Mouse (Mus musculus): Measurements from ENCODE around the gene Pias3. TPM values are rescaled to one million over a fixed set of nuclear protein-coding genes. Genes with fewer than 3 reads are reported as not detected.
"Not testable (repeated sequence)": the region's sequence is repeated elsewhere in the genome, so short reads cannot be mapped to it uniquely, and the experiment has no call there.

Gene Pias3
- polyA plus RNA-seq, 1 experiment from 2014 or later, result 7.2 TPM

DNA sequence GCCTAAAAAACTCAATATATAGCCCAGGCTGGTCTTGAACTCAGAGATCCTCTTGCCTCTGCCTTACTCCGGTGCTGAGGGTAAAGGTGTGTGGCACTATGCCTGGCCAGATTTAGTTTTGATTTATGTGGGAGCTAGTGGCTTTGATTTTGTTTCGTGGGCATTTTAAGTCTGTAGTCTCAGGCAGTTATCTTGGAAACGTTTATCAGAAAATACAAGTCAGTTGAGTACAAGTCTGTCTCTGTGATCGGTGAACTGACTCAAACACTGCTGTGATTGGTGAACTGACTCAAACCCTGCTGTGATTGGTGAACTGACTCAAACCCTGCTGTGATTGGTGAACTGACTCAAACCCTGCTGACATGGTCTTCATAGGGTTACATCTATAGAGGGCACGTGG is 34.6 kb downstream of the Pias3 start:
- Histone ChIP-seq H3K27ac (ENCODE audit: low read length) (no peak overlapping the region), H3K36me3 (ENCODE audit: control insufficient read depth, insufficient read depth) (no peaks in the 10 kb centered on the region), H3K4me3 (ENCODE audit: low read depth, low read length) (no peak overlapping the region), H3K4me1 (ENCODE audit: control insufficient read depth, low read depth, low read length) (peaks cover 20% of the 10 kb centered on the region), H3K4me2 (ENCODE audit: low read depth, low read length) (no peak overlapping the region), H3K27me3 (ENCODE audit: control insufficient read depth, insufficient read depth, low read depth, low read length) (no peaks in the 10 kb centered on the region), H3K9me3 (replicated peaks; ENCODE audit: control insufficient read depth, low read length) (no peaks in the 10 kb centered on the region), H3K9ac (ENCODE audit: low read depth, low read length) (no peak overlapping the region)
- ATAC-seq (ENCODE audit: low read depth), result no peak
- WGBS (ENCODE audit: insufficient replicate concordance), result 39% methylated on average over 5 of the region's 5 CpGs

DNA sequence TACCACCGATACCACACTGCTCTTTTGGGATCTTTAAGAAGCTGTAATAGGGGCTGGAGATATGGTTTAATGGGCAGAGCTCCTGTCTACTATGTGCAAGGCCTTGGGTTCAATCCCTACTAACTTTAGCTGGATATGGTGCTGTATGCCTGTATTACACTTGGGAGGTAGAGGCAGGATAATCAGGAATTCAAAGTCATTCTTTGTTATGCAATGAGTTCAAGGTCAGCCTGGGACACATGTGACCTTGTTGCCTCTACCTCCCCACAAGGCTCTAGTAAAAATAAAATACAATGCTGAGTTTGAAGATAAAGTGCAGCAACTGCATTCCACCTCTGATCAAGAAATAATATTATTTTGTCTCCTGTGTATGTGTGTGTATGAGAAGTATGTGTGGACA is 37.8 kb downstream of the Pias3 start:
- no peaks in the 10 kb centered on the region for H3K36me3 ChIP-seq (ENCODE audit: control insufficient read depth, insufficient read depth)
- peaks cover 9% of the 10 kb centered on the region for H3K4me1 ChIP-seq (ENCODE audit: control insufficient read depth, low read depth, low read length)
- H3K27ac ChIP-seq (ENCODE audit: low read length), result no peak overlapping the region
- no peak overlapping the region for H3K4me3 ChIP-seq (ENCODE audit: low read depth, low read length)
- WGBS (ENCODE audit: insufficient replicate concordance), result 97% methylated on average over 1 of the region's 1 CpGs
- no peaks in the 10 kb centered on the region for H3K27me3 ChIP-seq (ENCODE audit: control insufficient read depth, insufficient read depth, low read depth, low read length)
- ATAC-seq (ENCODE audit: low read depth), result no peak
- H3K9ac ChIP-seq (ENCODE audit: low read depth, low read length), result no peak overlapping the region
- no peak overlapping the region for H3K4me2 ChIP-seq (ENCODE audit: low read depth, low read length)
- H3K9me3 ChIP-seq (replicated peaks; ENCODE audit: control insufficient read depth, low read length), result no peaks in the 10 kb centered on the region

DNA sequence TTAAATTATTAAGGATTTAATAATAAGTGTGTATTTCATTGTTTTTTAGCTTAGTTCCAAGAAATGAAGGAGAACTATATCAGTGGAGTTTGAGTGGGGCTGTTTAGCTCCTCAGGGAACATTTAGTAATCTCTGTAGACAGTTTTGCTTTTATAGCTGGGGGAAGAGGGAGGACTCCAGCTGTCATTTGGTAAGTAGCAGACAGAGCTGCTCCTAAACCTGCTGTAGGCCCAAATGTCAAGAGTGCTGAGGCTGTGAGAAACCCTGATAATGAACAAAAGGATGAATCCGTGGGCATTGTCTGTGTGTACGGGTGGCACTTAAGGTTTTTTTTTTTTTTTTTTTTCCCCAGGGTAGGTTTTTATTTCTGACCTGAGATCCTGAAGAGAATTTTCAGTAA is 39.0 kb downstream of the Pias3 start:
- WGBS (ENCODE audit: insufficient replicate concordance), result 75% methylated on average over 2 of the region's 2 CpGs
- Histone ChIP-seq H3K4me3 (ENCODE audit: low read depth, low read length) (no peak overlapping the region), H3K4me1 (ENCODE audit: control insufficient read depth, low read depth, low read length) (peaks cover 5% of the 10 kb centered on the region), H3K27me3 (ENCODE audit: control insufficient read depth, insufficient read depth, low read depth, low read length) (no peaks in the 10 kb centered on the region), H3K27ac (ENCODE audit: low read length) (no peak overlapping the region), H3K4me2 (ENCODE audit: low read depth, low read length) (no peak overlapping the region), H3K36me3 (ENCODE audit: control insufficient read depth, insufficient read depth) (no peaks in the 10 kb centered on the region), H3K9ac (ENCODE audit: low read depth, low read length) (no peak overlapping the region), H3K9me3 (replicated peaks; ENCODE audit: control insufficient read depth, low read length) (no peaks in the 10 kb centered on the region)
- no peak for ATAC-seq (ENCODE audit: low read depth)

DNA sequence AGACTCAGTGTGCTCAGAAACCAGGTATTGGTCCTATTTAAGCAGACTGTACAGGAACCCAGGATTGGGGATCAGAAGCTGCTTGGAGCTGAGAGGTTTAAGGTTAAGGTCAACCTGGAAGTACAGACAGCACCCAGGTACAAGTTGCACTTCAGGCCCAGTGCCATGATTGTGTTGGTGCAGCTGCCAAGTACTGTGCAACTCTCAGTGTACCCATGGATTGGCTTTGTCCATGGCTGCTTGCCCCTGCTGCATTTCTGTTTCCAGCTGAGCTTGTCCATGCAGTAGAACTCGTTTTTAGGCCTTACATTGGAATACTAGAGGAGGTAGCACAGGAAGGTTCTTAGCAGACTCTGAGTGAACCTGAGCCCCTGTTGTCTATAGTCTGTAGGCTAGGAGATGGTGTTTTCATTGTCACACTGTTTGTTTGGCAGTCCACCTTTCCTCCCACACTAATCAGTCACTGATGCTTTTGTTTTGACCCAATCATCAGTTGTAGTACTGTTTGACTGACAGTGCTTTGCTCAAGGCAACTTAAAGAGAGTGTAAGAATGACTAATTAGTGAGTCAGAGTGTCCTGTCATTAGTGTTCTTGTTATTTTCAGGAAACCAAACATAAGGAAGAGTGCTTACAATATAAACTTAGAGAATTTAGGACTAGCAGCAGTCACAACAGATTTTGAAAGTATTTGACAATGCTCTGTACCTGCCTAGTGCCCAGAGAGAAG is 41.0 kb downstream of the Pias3 start:
- H3K27me3 ChIP-seq (ENCODE audit: control insufficient read depth, insufficient read depth, low read depth, low read length), result no peaks in the 10 kb centered on the region
- ATAC-seq (ENCODE audit: low read depth), result no peak
- no peak overlapping the region for H3K9ac ChIP-seq (ENCODE audit: low read depth, low read length)
- H3K9me3 ChIP-seq (replicated peaks; ENCODE audit: control insufficient read depth, low read length), result no peaks in the 10 kb centered on the region
- no peaks in the 10 kb centered on the region for H3K36me3 ChIP-seq (ENCODE audit: control insufficient read depth, insufficient read depth)
- H3K4me1 ChIP-seq (ENCODE audit: control insufficient read depth, low read depth, low read length), result peaks cover 5% of the 10 kb centered on the region
- H3K4me3 ChIP-seq (ENCODE audit: low read depth, low read length), result no peak overlapping the region
- H3K4me2 ChIP-seq (ENCODE audit: low read depth, low read length), result no peak overlapping the region
- 25% methylated on average over 1 of the region's 1 CpGs for WGBS (ENCODE audit: insufficient replicate concordance)
- H3K27ac ChIP-seq (ENCODE audit: low read length), result no peak overlapping the region

DNA sequence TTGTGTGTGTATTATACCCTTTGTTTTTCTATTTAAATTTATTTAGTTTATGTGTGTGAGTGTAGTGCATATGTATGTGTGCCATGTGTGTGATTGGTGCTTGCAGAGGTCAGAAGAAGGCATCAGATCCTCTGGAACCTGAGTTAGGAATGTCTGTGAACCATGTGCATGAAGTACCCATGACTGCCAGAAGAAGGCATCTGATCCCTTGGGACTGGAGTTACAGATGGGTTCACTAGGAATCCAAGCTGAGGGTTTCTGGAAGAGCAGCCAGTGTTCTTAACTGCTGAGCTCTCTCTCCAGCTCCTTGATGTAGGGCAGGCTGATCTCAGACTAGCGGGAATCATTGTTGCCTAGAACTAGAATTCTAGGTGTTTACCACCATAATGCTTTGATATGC is 41.8 kb downstream of the Pias3 start:
- Histone ChIP-seq H3K9me3 (replicated peaks; ENCODE audit: control insufficient read depth, low read length) (no peaks in the 10 kb centered on the region), H3K27me3 (ENCODE audit: control insufficient read depth, insufficient read depth, low read depth, low read length) (no peaks in the 10 kb centered on the region), H3K36me3 (ENCODE audit: control insufficient read depth, insufficient read depth) (no peaks in the 10 kb centered on the region), H3K4me2 (ENCODE audit: low read depth, low read length) (no peak overlapping the region), H3K4me1 (ENCODE audit: control insufficient read depth, low read depth, low read length) (peaks cover 5% of the 10 kb centered on the region), H3K9ac (ENCODE audit: low read depth, low read length) (no peak overlapping the region), H3K27ac (ENCODE audit: low read length) (no peak overlapping the region), H3K4me3 (ENCODE audit: low read depth, low read length) (no peak overlapping the region)
- ATAC-seq (ENCODE audit: low read depth), result no peak
- WGBS (ENCODE audit: insufficient replicate concordance), result 63% methylated on average over 1 of the region's 1 CpGs

DNA sequence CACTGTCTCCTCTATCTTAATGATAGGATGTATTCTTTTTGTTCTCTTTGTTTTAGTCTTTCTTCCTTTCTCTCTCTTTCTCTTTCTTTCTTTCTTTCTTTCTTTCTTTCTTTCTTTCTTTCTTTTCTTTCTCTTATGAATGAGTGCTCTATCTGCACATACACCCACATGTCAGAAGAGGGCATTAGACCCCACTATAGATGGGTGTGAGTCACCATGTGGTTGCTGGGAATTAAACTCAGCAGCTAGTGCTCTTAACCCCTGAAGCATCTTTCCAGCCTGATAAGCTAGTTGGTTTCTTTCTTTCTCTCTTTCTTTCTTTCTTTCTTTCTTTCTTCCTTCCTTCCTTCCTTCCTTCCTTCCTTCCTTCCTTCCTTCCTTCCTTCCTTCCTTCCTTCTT is 44.1 kb downstream of the Pias3 start:
- H3K4me1 ChIP-seq (ENCODE audit: control insufficient read depth, low read depth, low read length); H3K4me2 ChIP-seq (ENCODE audit: low read depth, low read length); ATAC-seq (ENCODE audit: low read depth); H3K9me3 ChIP-seq (replicated peaks; ENCODE audit: control insufficient read depth, low read length); H3K27ac ChIP-seq (ENCODE audit: low read length); H3K4me3 ChIP-seq (ENCODE audit: low read depth, low read length); H3K27me3 ChIP-seq (ENCODE audit: control insufficient read depth, insufficient read depth, low read depth, low read length); H3K9ac ChIP-seq (ENCODE audit: low read depth, low read length); H3K36me3 ChIP-seq (ENCODE audit: control insufficient read depth, insufficient read depth): not testable (repeated sequence)

DNA sequence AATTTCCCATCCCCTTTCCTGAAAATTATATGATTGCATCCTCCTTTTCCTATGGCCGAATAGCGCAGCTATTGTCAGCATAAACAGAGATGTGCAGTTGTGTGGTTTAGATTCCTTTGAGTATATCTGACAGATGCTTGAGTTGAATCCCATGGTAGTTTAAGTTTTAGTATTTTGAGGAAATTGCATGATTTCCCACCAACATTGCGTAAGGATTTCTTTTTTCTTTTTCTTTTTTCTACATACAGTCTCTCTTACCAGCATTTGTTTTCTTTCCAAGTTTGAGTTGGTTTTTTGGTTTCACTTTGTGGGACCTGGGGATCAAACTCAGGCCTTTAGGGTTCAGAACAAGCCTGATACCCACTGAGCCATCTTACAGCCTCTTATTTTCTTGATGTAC is 48.2 kb downstream of the Pias3 start:
- H3K36me3 ChIP-seq (ENCODE audit: control insufficient read depth, insufficient read depth), result no peaks in the 10 kb centered on the region
- WGBS (ENCODE audit: insufficient replicate concordance), result 85% methylated on average over 3 of the region's 3 CpGs
- H3K4me2 ChIP-seq (ENCODE audit: low read depth, low read length), result no peak overlapping the region
- H3K4me1 ChIP-seq (ENCODE audit: control insufficient read depth, low read depth, low read length), result no peaks in the 10 kb centered on the region
- no peaks in the 10 kb centered on the region for H3K27me3 ChIP-seq (ENCODE audit: control insufficient read depth, insufficient read depth, low read depth, low read length)
- no peak overlapping the region for H3K9ac ChIP-seq (ENCODE audit: low read depth, low read length)
- no peak for ATAC-seq (ENCODE audit: low read depth)
- no peak overlapping the region for H3K27ac ChIP-seq (ENCODE audit: low read length)
- no peak overlapping the region for H3K4me3 ChIP-seq (ENCODE audit: low read depth, low read length)
- no peaks in the 10 kb centered on the region for H3K9me3 ChIP-seq (replicated peaks; ENCODE audit: control insufficient read depth, low read length)

DNA sequence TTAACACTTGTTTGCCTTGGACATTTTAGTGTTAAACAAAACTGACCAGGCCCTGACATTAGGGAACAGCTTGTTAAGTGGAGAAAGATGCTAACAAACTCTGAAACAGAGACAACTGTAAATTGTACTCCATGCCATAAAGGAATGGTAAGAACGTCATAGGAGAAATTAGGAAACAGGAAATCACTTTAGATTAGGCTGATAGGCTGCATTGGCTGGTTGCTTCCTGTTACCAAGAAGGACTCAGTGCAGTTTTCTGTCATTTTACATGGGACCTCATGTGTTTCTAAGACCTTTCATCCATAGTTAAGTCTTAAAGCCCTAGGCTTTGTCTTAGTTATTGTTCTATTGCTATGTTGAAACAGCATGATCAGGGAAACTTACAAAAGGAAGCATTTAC is 50.6 kb downstream of the Pias3 start:
- Histone ChIP-seq H3K4me3 (ENCODE audit: low read depth, low read length) (no peak overlapping the region), H3K36me3 (ENCODE audit: control insufficient read depth, insufficient read depth) (no peaks in the 10 kb centered on the region), H3K4me1 (ENCODE audit: control insufficient read depth, low read depth, low read length) (no peaks in the 10 kb centered on the region), H3K9ac (ENCODE audit: low read depth, low read length) (no peak overlapping the region), H3K27me3 (ENCODE audit: control insufficient read depth, insufficient read depth, low read depth, low read length) (no peaks in the 10 kb centered on the region), H3K9me3 (replicated peaks; ENCODE audit: control insufficient read depth, low read length) (no peaks in the 10 kb centered on the region), H3K27ac (ENCODE audit: low read length) (no peak overlapping the region), H3K4me2 (ENCODE audit: low read depth, low read length) (no peak overlapping the region)
- no peak for ATAC-seq (ENCODE audit: low read depth)
- 31% methylated on average over 1 of the region's 1 CpGs for WGBS (ENCODE audit: insufficient replicate concordance)

All from liver, embryonic 16.5 days (tissue).